Mouse (Mus musculus): Measurements from ENCODE around the gene Tm9sf2. TPM values are rescaled to one million over a fixed set of nuclear protein-coding genes. Genes with fewer than 3 reads are reported as not detected.

The Tm9sf2 gene
- polyA plus RNA-seq, 2 experiments = 26.4 to 67.1 TPM

DNA sequence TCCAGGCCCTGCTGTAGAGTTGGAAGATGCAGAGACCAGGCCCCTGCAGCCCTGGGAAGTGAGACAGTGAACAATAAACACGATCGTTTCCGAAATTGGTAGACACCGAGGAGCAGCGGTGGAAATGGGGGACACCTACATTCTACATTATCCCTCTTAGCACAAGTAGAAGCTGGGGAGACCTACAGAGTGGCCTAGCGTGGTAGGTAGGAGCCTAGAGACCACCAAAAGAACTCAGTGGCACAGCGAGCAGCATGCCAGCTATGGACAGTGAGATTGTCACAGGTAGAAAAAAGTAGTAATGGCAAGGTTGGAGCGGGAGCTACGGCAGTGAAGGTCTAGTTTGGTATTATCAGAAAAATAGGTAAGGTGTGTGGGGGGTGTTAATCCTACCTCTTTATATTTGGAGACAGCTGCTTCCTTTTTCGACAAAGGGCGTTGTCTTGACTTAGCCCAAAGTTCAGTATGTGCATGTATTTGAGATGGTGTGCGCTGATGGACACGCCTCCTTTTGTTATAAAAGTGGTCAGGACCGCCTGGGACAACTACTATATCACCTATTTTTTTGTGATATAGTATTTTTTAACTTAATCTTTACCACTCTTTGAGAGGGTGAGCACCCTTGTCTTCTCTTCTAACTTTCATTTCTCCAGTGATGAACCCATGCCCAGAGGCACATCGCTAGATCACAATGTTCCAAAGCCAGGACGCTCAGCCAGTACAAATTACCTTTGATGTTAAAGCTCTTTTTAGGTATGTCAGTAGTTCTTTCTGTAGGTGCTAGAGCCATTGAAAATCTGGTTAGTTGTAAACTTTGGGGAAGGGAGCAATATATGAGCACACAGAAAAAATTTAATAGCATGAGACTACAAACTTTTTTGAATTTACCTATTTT lies 1.2 kb upstream of the Tm9sf2 start:
- peak overlapping the region; percentile 83 to 99 for H3K4me3 ChIP-seq (ENCODE audit: insufficient read depth in 1 of 2, low read depth in 2 of 2, low read length in 2 of 2)
- no peaks in the 10 kb centered on the region for H3K36me3 ChIP-seq (replicated peaks; ENCODE audit: control insufficient read depth, insufficient read depth, low read depth)
- DNase-seq (ENCODE audit: low read depth in 3 of 3, low spot score in 3 of 3) (no peak), ATAC-seq (ENCODE audit: insufficient read depth) (peak; percentile 8; the same call in 1 of the 2 replicates)
- peak overlapping the region; percentile 95 for H3K27ac ChIP-seq
- no peaks in the 10 kb centered on the region for H3K9me3 ChIP-seq (ENCODE audit: control insufficient read depth, low read length)
- H3K4me2 ChIP-seq (ENCODE audit: low read depth) = peak overlapping the region; percentile 98
- H3K4me1 ChIP-seq (replicated peaks; ENCODE audit: control insufficient read depth in 2 of 2, insufficient read depth in 2 of 2, low read length in 1 of 2) = peaks cover 17 to 19% of the 10 kb centered on the region in 2 experiments
- no peaks in the 10 kb centered on the region for H3K27me3 ChIP-seq (ENCODE audit: control insufficient read depth, insufficient read depth, low read length)
- TF ChIP-seq EP300 (IDR thresholded peaks at IDR 0.05; ENCODE audit: low read depth) = no peak
- no peak for TF ChIP-seq CTCF (IDR thresholded peaks at IDR 0.05; ENCODE audit: low read depth)
- WGBS (ENCODE audit: insufficient replicate concordance) = 58% methylated on average over 16 of the region's 16 CpGs
- peak overlapping the region; percentile 93 for H3K9ac ChIP-seq (replicated peaks)

DNA sequence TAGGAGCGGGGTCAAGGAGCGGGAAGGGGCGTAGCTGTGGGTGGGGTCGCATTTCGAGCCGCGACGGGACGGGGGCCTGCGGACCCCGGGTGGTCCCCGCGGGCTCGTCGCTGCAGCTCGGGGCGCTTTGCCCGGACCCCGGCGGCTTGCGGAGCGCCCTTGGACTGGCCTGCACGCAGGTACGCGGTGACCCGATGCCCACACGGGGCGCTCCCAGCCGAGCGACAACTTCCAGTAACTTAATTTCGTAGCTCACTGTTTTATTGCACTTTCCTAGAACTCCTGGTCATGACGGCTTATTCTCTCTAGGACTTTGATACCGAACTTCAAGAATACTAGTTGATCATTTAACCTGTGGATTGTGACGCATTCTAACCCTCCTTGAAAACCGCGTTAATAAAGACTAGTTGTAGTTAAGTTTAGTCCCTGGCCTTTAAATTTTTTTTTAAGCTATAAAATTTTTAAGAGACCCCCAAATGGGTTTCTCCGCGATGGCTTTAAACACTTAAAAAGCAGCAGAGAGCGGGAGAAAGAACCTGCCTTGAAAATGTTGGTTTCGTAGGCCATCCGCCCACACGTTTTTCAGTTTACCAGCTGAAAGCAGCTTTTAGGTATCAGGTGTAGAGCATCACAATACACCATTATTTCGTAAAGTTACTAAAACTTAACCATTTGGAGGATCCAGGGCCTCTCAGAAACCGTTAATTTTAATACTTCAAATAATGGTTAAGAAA lies 810 bp downstream of the Tm9sf2 start:
- H3K4me2 ChIP-seq (ENCODE audit: low read depth) = peak overlapping the region; percentile 98
- no peaks in the 10 kb centered on the region; the same call in 1 of the 2 replicates for H3K36me3 ChIP-seq (replicated peaks; ENCODE audit: control insufficient read depth, insufficient read depth, low read depth)
- peak; percentile 54 for TF ChIP-seq CTCF (IDR thresholded peaks at IDR 0.05; ENCODE audit: low read depth)
- no peak for TF ChIP-seq EP300 (IDR thresholded peaks at IDR 0.05; ENCODE audit: low read depth)
- H3K4me1 ChIP-seq (replicated peaks; ENCODE audit: control insufficient read depth in 2 of 2, insufficient read depth in 2 of 2, low read length in 1 of 2) = peaks cover 17 to 19% of the 10 kb centered on the region in 2 experiments
- H3K27me3 ChIP-seq (ENCODE audit: control insufficient read depth, insufficient read depth, low read length) = no peaks in the 10 kb centered on the region
- peak overlapping the region; percentile 80 to 83 for H3K4me3 ChIP-seq (ENCODE audit: insufficient read depth in 1 of 2, low read depth in 2 of 2, low read length in 2 of 2)
- WGBS (ENCODE audit: insufficient replicate concordance) = 3% methylated on average over 44 of the region's 44 CpGs
- DNase-seq (ENCODE audit: low read depth in 3 of 3, low spot score in 3 of 3) (no peak), ATAC-seq (ENCODE audit: insufficient read depth) (peak; percentile 16; the same call in 1 of the 2 replicates)
- peak overlapping the region; percentile 77 for H3K27ac ChIP-seq
- no peaks in the 10 kb centered on the region for H3K9me3 ChIP-seq (ENCODE audit: control insufficient read depth, low read length)
- peak overlapping the region; percentile 93 for H3K9ac ChIP-seq (replicated peaks)

DNA sequence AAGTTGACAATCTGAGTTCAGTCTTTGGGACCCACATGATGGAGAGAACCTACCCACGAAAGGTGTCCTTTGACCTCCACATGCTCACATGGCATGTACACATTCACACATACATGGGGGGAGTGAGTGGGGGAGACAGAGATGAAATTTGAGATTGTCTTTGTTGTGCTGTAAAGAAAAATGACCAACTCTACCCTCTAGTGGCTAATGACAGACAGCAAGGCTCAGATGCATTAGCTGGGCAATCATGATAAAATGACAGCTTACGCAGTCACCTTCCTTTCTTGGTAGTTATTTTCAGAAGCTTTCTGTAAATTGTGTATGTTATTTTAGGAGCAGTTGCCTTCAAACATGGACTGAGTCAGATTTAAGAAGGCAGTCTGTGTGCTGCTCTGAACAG lies 4.8 kb downstream of the Tm9sf2 start:
- WGBS (ENCODE audit: insufficient replicate concordance) = 79% methylated on average over 2 of the region's 2 CpGs

DNA sequence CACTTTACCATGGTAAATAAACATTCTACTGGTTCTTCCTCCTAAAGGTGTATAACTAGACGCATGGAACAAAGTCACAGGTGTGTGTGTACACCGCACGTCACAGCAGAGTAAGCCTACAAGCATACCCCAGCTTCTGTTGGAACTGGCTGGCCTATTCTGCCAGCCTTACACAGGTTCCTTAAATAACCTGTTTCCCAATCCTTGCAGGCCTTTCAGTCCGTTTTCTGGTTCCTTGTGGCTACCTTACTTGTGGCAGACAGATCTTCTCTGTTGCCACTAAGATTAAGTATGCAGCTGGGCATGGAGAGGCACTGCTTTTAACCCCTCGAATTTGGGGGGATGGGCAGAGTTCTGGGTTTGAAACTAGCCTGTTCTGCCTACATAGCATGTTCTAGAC lies 5.5 kb downstream of the Tm9sf2 start:
- peaks cover 3% of the 10 kb centered on the region in 2 experiments for H3K4me1 ChIP-seq (replicated peaks; ENCODE audit: control insufficient read depth in 2 of 2, insufficient read depth in 2 of 2, low read length in 1 of 2)
- H3K4me2 ChIP-seq (ENCODE audit: low read depth) = no peak overlapping the region
- WGBS (ENCODE audit: insufficient replicate concordance) = 70% methylated on average over 5 of the region's 5 CpGs
- H3K27ac ChIP-seq = no peak overlapping the region
- no peak for TF ChIP-seq CTCF (IDR thresholded peaks at IDR 0.05; ENCODE audit: low read depth)
- TF ChIP-seq EP300 (IDR thresholded peaks at IDR 0.05; ENCODE audit: low read depth) = no peak
- ATAC-seq (ENCODE audit: insufficient read depth) (no peak), DNase-seq (ENCODE audit: low read depth in 3 of 3, low spot score in 3 of 3) (no peak)
- H3K4me3 ChIP-seq (ENCODE audit: insufficient read depth in 1 of 2, low read depth in 2 of 2, low read length in 2 of 2) = no peak overlapping the region
- no peak overlapping the region for H3K9ac ChIP-seq (replicated peaks)
- H3K36me3 ChIP-seq (replicated peaks; ENCODE audit: control insufficient read depth, insufficient read depth, low read depth) = peaks cover 3% of the 10 kb centered on the region
- H3K27me3 ChIP-seq (ENCODE audit: control insufficient read depth, insufficient read depth, low read length) = no peaks in the 10 kb centered on the region
- no peaks in the 10 kb centered on the region for H3K9me3 ChIP-seq (ENCODE audit: control insufficient read depth, low read length)

More for the DNA sequence above, 4.8 kb downstream of the Tm9sf2 start:
- Histone ChIP-seq H3K27ac (no peak overlapping the region), H3K4me3 (ENCODE audit: insufficient read depth in 1 of 2, low read depth in 2 of 2, low read length in 2 of 2) (no peak overlapping the region), H3K36me3 (replicated peaks; ENCODE audit: control insufficient read depth, insufficient read depth, low read depth) (peaks cover 3% of the 10 kb centered on the region), H3K4me2 (ENCODE audit: low read depth) (no peak overlapping the region), H3K9ac (replicated peaks) (no peak overlapping the region), H3K27me3 (ENCODE audit: control insufficient read depth, insufficient read depth, low read length) (no peaks in the 10 kb centered on the region), H3K9me3 (ENCODE audit: control insufficient read depth, low read length) (no peaks in the 10 kb centered on the region), H3K4me1 (replicated peaks; ENCODE audit: control insufficient read depth in 2 of 2, insufficient read depth in 2 of 2, low read length in 1 of 2) (peaks cover 3% of the 10 kb centered on the region in 2 experiments)
- TF ChIP-seq EP300 (IDR thresholded peaks at IDR 0.05; ENCODE audit: low read depth) = no peak
- TF ChIP-seq CTCF (IDR thresholded peaks at IDR 0.05; ENCODE audit: low read depth) = peak; percentile 24; the same call in 1 of the 2 replicates
- DNase-seq (ENCODE audit: low read depth in 3 of 3, low spot score in 3 of 3) (no peak), ATAC-seq (ENCODE audit: insufficient read depth) (no peak)

DNA sequence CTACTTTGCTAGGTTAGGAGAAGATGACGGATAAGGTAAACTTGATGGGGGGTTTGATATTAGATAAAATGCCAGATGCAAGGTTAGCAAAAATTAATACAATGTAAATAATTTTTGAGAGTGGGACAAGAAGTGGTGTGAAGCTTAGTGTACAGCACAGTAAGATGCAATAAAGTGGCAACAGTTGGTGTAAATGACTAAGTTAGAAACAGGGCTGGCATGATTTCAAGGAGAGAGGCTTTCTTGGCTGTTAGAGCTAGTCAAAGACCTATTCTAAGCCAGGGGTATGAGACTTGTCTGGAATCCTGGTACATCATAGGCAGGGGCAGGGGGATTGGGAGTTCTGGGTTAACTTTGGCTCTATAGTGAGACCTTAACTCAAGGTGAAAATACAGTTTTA lies 9.4 kb downstream of the Tm9sf2 start:
- H3K36me3 ChIP-seq (replicated peaks; ENCODE audit: control insufficient read depth, insufficient read depth, low read depth) = peaks cover 3% of the 10 kb centered on the region
- no peak overlapping the region for H3K4me3 ChIP-seq (ENCODE audit: insufficient read depth in 1 of 2, low read depth in 2 of 2, low read length in 2 of 2)
- TF ChIP-seq EP300 (IDR thresholded peaks at IDR 0.05; ENCODE audit: low read depth) (no peak), CTCF (IDR thresholded peaks at IDR 0.05; ENCODE audit: low read depth) (no peak)
- no peaks in the 10 kb centered on the region for H3K27me3 ChIP-seq (ENCODE audit: control insufficient read depth, insufficient read depth, low read length)
- H3K9ac ChIP-seq (replicated peaks) = no peak overlapping the region
- H3K4me2 ChIP-seq (ENCODE audit: low read depth) = no peak overlapping the region
- 73% methylated on average over 1 of the region's 1 CpGs for WGBS (ENCODE audit: insufficient replicate concordance)
- no peak overlapping the region for H3K27ac ChIP-seq
- DNase-seq (ENCODE audit: low read depth in 3 of 3, low spot score in 3 of 3) (no peak), ATAC-seq (ENCODE audit: insufficient read depth) (no peak)
- H3K4me1 ChIP-seq (replicated peaks; ENCODE audit: control insufficient read depth in 2 of 2, insufficient read depth in 2 of 2, low read length in 1 of 2) = no peaks in the 10 kb centered on the region
- H3K9me3 ChIP-seq (ENCODE audit: control insufficient read depth, low read length) = no peaks in the 10 kb centered on the region

All from liver, embryonic 14.5 days (tissue).